Mouse (Mus musculus) MEL (cell line): Measurements from ENCODE around the gene Tmem132d. TPM values are rescaled to one million over a fixed set of nuclear protein-coding genes. Genes with fewer than 3 reads are reported as not detected.

ENCODE experiments used
- DNase-seq: peaks from one replicate; pipeline ENCODE4 v3.0.0; 2011; ENCODE audit warnings: low read depth, low spot score
- H3K27ac ChIP-seq: 2 replicates; pipeline ENCODE4 v1.5.1; 2012; ENCODE audit warnings: low read depth, mild to moderate bottlenecking, control low read depth, low read length, moderate library complexity; ENCODE audit not compliant: control insufficient read depth
- H3K27me3 ChIP-seq, 2 experiments: fragments of 150-350 bp in 1 of 2; sonication (generic) in 1 of 2; 2 replicates each; pipeline ENCODE4 v1.6.1; 2012; ENCODE audit warnings: low read length in 2 of 2, mild to moderate bottlenecking in 2 of 2, improper control_type of control experiment in 1 of 2, moderate library complexity in 1 of 2; ENCODE audit not compliant: insufficient read depth in 2 of 2, control insufficient read depth in 1 of 2
- H3K36me3 ChIP-seq, 2 experiments: 2 replicates each; pipeline ENCODE4 v1.6.1; 2012 to 2014; ENCODE audit warnings: low read length in 2 of 2, improper control_type of control experiment in 1 of 2, inconsistent platforms in 1 of 2, mild to moderate bottlenecking in 1 of 2; ENCODE audit not compliant: insufficient read depth in 2 of 2, control insufficient read depth in 1 of 2
- H3K4me1 ChIP-seq, 2 experiments: fragments of 150-350 bp in 1 of 2; sonication (generic) in 1 of 2; 2 replicates each; pipeline ENCODE4 v1.6.1; 2012; ENCODE audit warnings: low read length in 2 of 2, improper control_type of control experiment in 1 of 2, mild to moderate bottlenecking in 1 of 2; ENCODE audit not compliant: insufficient read depth in 2 of 2, control insufficient read depth in 1 of 2
- H3K4me3 ChIP-seq, 2 experiments: fragments of 150-350 bp in 1 of 2; sonication (generic) in 1 of 2; 2 replicates each; pipeline ENCODE4 v1.5.1; 2012; ENCODE audit warnings: low read depth in 2 of 2, low read length in 2 of 2, mild to moderate bottlenecking in 2 of 2, moderate library complexity in 2 of 2, control low read depth in 1 of 2, improper control_type of control experiment in 1 of 2; ENCODE audit not compliant: control insufficient read depth in 1 of 2, insufficient read depth in 1 of 2
- H3K79me2 ChIP-seq: 2 replicates; pipeline ENCODE4 v1.6.1; 2012; ENCODE audit warnings: mild to moderate bottlenecking, low read length, moderate library complexity; ENCODE audit not compliant: control insufficient read depth, poor library complexity, insufficient read depth
- H3K9ac ChIP-seq: 2 replicates; pipeline ENCODE4 v1.6.1; 2012; ENCODE audit warnings: low read depth, mild to moderate bottlenecking, control low read depth, low read length, moderate library complexity; ENCODE audit not compliant: control insufficient read depth, poor library complexity, severe bottlenecking
- H3K9me3 ChIP-seq: fragments of 150-350 bp; sonication (generic); replicated peaks from 2 replicates; pipeline ENCODE4 v1.6.1; 2012; ENCODE audit warnings: mild to moderate bottlenecking, low read length, improper control_type of control experiment, moderate library complexity; ENCODE audit not compliant: insufficient read depth
- BHLHE40 ChIP-seq: IDR thresholded peaks from 2 replicates; pipeline ENCODE4 v1.6.1; 2012; ENCODE audit warnings: low read depth, mild to moderate bottlenecking, inconsistent platforms, low read length, improper control_type of control experiment, borderline replicate concordance
- CHD1 ChIP-seq: IDR thresholded peaks from 2 replicates; pipeline ENCODE4 v1.6.1; 2012; ENCODE audit warnings: low read depth, mild to moderate bottlenecking, inconsistent platforms, low read length, improper control_type of control experiment
- CTCF ChIP-seq, 3 experiments: IDR thresholded peaks in 2 of 3; conservative IDR thresholded peaks in 1 of 3; 2 replicates each; pipeline ENCODE4 v1.5.1; 2011 to 2012; ENCODE audit warnings: low read length in 3 of 3, low read depth in 2 of 3, mild to moderate bottlenecking in 2 of 3, improper control_type of control experiment in 1 of 3, inconsistent platforms in 1 of 3, mixed read lengths in 1 of 3, moderate library complexity in 1 of 3; ENCODE audit not compliant: control insufficient read depth in 1 of 3, insufficient read depth in 1 of 3, poor library complexity in 1 of 3, severe bottlenecking in 1 of 3
- E2F4 ChIP-seq: IDR thresholded peaks from 2 replicates; pipeline ENCODE4 v1.6.1; 2011; ENCODE audit warnings: low read depth, low read length, improper control_type of control experiment, borderline replicate concordance
- ELF1 ChIP-seq: IDR thresholded peaks from 2 replicates; pipeline ENCODE4 v1.6.1; 2014; ENCODE audit warnings: low read depth, mild to moderate bottlenecking, inconsistent platforms, low read length, improper control_type of control experiment, moderate library complexity
- EP300 ChIP-seq, 2 experiments: IDR thresholded peaks; 2 replicates each; pipeline ENCODE4 v1.6.1; 2011; ENCODE audit warnings: improper control_type of control experiment in 2 of 2, low read length in 2 of 2, low read depth in 1 of 2, mild to moderate bottlenecking in 1 of 2
- ETS1 ChIP-seq: IDR thresholded peaks from 2 replicates; pipeline ENCODE4 v1.6.1; 2012; ENCODE audit warnings: low read depth, mild to moderate bottlenecking, inconsistent platforms, low read length, improper control_type of control experiment, moderate library complexity
- GATA1 ChIP-seq: IDR thresholded peaks from 2 replicates; pipeline ENCODE4 v1.6.1; 2011; ENCODE audit warnings: low read depth, low read length, improper control_type of control experiment
- JUND ChIP-seq: IDR thresholded peaks from 2 replicates; pipeline ENCODE4 v1.6.1; 2011; ENCODE audit warnings: low read depth, mild to moderate bottlenecking, improper control_type of control experiment, low read length
- KAT2A ChIP-seq: conservative IDR thresholded peaks from 2 replicates; pipeline ENCODE4 v1.6.1; 2012; ENCODE audit warnings: low read depth, low read length, improper control_type of control experiment, inconsistent platforms
- MAFK ChIP-seq: IDR thresholded peaks from 2 replicates; pipeline ENCODE4 v1.6.1; 2011; ENCODE audit warnings: low read depth, mild to moderate bottlenecking, low read length, improper control_type of control experiment, borderline replicate concordance
- MAX ChIP-seq: IDR thresholded peaks from 2 replicates; pipeline ENCODE4 v1.6.1; 2011; ENCODE audit warnings: low read length, improper control_type of control experiment
- MEF2A ChIP-seq: IDR thresholded peaks from 2 replicates; pipeline ENCODE4 v1.6.1; 2014; ENCODE audit warnings: low read depth, mild to moderate bottlenecking, inconsistent platforms, low read length, improper control_type of control experiment; ENCODE audit not compliant: poor library complexity, insufficient replicate concordance, severe bottlenecking; ENCODE audit errors: extremely low read depth
- MXI1 ChIP-seq: IDR thresholded peaks from 2 replicates; pipeline ENCODE4 v1.6.1; 2011; ENCODE audit warnings: mild to moderate bottlenecking, low read depth, low read length, improper control_type of control experiment
- MYB ChIP-seq: IDR thresholded peaks from 2 replicates; pipeline ENCODE4 v1.6.1; 2011; ENCODE audit warnings: mild to moderate bottlenecking, low read depth, low read length, improper control_type of control experiment
- MYC ChIP-seq: IDR thresholded peaks from 2 replicates; pipeline ENCODE4 v1.6.1; 2011; ENCODE audit warnings: low read depth, mild to moderate bottlenecking, low read length, improper control_type of control experiment, moderate library complexity
- NELFE ChIP-seq: IDR thresholded peaks from 2 replicates; pipeline ENCODE4 v1.6.1; 2011; ENCODE audit warnings: low read depth, low read length, improper control_type of control experiment
- POLR2A ChIP-seq, 2 experiments: IDR thresholded peaks; 2 replicates each; pipeline ENCODE4 v1.6.1; 2011 to 2012; ENCODE audit warnings: low read length in 2 of 2, mild to moderate bottlenecking in 2 of 2, control low read depth in 1 of 2, improper control_type of control experiment in 1 of 2, low read depth in 1 of 2, moderate library complexity in 1 of 2; ENCODE audit not compliant: control insufficient read depth in 1 of 2, insufficient read depth in 1 of 2, poor library complexity in 1 of 2
- POLR2AphosphoS2 ChIP-seq: IDR thresholded peaks from 2 replicates; pipeline ENCODE4 v1.6.1; 2011; ENCODE audit warnings: low read length, improper control_type of control experiment
- POLR2AphosphoS5 ChIP-seq: IDR thresholded peaks from 2 replicates; pipeline ENCODE4 v1.6.1; 2012; ENCODE audit warnings: low read depth, borderline replicate concordance, mild to moderate bottlenecking, inconsistent platforms, low read length, moderate library complexity, mixed read lengths
- RAD21 ChIP-seq: IDR thresholded peaks from 2 replicates; pipeline ENCODE4 v1.6.1; 2011; ENCODE audit warnings: mild to moderate bottlenecking, low read depth, low read length, improper control_type of control experiment
- RCOR1 ChIP-seq: IDR thresholded peaks from 2 replicates; pipeline ENCODE4 v1.6.1; 2012; ENCODE audit warnings: low read depth, mild to moderate bottlenecking, inconsistent platforms, low read length, improper control_type of control experiment
- SIN3A ChIP-seq: IDR thresholded peaks from 2 replicates; pipeline ENCODE4 v1.6.1; 2012; ENCODE audit warnings: low read length, improper control_type of control experiment, inconsistent platforms
- SMC3 ChIP-seq: IDR thresholded peaks from 2 replicates; pipeline ENCODE4 v1.6.1; 2011; ENCODE audit warnings: low read depth, low read length, improper control_type of control experiment
- TAL1 ChIP-seq: IDR thresholded peaks from 2 replicates; pipeline ENCODE4 v1.6.1; 2012; ENCODE audit warnings: mild to moderate bottlenecking, inconsistent platforms, low read length, moderate library complexity, mixed read lengths
- TBP ChIP-seq: IDR thresholded peaks from 2 replicates; pipeline ENCODE4 v1.8.0; 2011; ENCODE audit warnings: low read depth, low read length, improper control_type of control experiment
- TCF12 ChIP-seq: IDR thresholded peaks from 2 replicates; pipeline ENCODE4 v1.6.1; 2014; ENCODE audit warnings: low read depth, mild to moderate bottlenecking, inconsistent platforms, low read length, improper control_type of control experiment, moderate library complexity
- UBTF ChIP-seq: IDR thresholded peaks from 2 replicates; pipeline ENCODE4 v1.6.1; 2012; ENCODE audit warnings: low read depth, mild to moderate bottlenecking, inconsistent platforms, low read length, improper control_type of control experiment, moderate library complexity, borderline replicate concordance; ENCODE audit not compliant: insufficient read depth
- USF1 ChIP-seq: IDR thresholded peaks from 2 replicates; pipeline ENCODE4 v1.6.1; 2014; ENCODE audit warnings: low read depth, mild to moderate bottlenecking, inconsistent platforms, low read length, improper control_type of control experiment, moderate library complexity
- USF2 ChIP-seq, 2 experiments: IDR thresholded peaks; 2 replicates each; pipeline ENCODE4 v1.6.1; 2011 to 2012; ENCODE audit warnings: improper control_type of control experiment in 2 of 2, low read length in 2 of 2, borderline replicate concordance in 1 of 2, inconsistent platforms in 1 of 2, low read depth in 1 of 2, mild to moderate bottlenecking in 1 of 2; ENCODE audit not compliant: insufficient read depth in 1 of 2
- ZMIZ1 ChIP-seq: IDR thresholded peaks from 2 replicates; pipeline ENCODE4 v1.6.1; 2012; ENCODE audit warnings: low read depth, mild to moderate bottlenecking, inconsistent platforms, low read length, improper control_type of control experiment, moderate library complexity
- polyA plus RNA-seq, 2 experiments: library from polyadenylated mRNA; stranded (reverse) in 1 of 2; unstranded in 1 of 2; fragments of >175 nt in 1 of 2; fragments of >200 nt in 1 of 2; gene quantifications; 2 replicates each; pipeline versions ENCODE4 v1.2.1 to v1.2.4; 2012; ENCODE audit warnings: low replicate concordance in 2 of 2, low read depth in 1 of 2; ENCODE audit not compliant: insufficient read length in 2 of 2, insufficient read depth in 1 of 2, missing spikeins in 1 of 2
- total RNA-seq: library from RNA; depleted of rRNA; stranded (reverse); fragments of 300-350 nt; gene quantifications from 2 replicates; pipeline ENCODE4 v1.2.3, GENCODE M21; 2012

Tmem132d gene
- total and polyA plus RNA-seq, 3 experiments = not detected

DNA sequence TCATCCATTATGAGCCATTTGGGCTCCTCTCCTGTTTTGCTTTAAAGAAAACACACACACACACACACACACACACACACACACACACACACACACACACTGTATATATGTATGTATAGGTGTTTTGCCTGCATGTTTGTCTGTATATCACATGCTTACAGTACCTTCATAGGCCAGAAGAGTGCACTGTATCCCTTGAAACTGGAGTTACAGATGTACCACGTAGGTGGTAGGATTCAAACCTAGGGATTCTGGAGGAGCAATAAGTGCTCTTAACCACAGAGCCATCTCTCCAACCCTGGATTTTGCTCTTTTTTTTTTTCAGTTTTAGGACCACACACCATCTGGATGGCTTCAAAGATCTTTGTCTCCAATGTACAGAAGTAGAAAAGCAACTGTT is 610.9 kb downstream of the Tmem132d start:
- no peak for TF ChIP-seq JUND
- no peak for TF ChIP-seq MXI1
- TF ChIP-seq MEF2A = no peak
- TF ChIP-seq POLR2AphosphoS2 = no peak
- TF ChIP-seq UBTF = no peak
- TF ChIP-seq SMC3 = 0 out of 2 replicates have a peak, but pooled peaks have one; percentile 15
- peak in 1 of 3 experiments; percentile 18; a peak in 1 of 6 replicates for TF ChIP-seq CTCF (IDR thresholded peaks at IDR 0.05 in 2 of 3, conservative IDR thresholded peaks at IDR 0.05 in 1 of 3; ENCODE audit: control insufficient read depth in 1 of 3, insufficient read depth in 1 of 3, low read depth in 2 of 3, low read length in 3 of 3, poor library complexity in 1 of 3, severe bottlenecking in 1 of 3)
- no peak for TF ChIP-seq NELFE
- TF ChIP-seq POLR2A (IDR thresholded peaks at IDR 0.05; ENCODE audit: control insufficient read depth in 1 of 2, insufficient read depth in 1 of 2, low read depth in 1 of 2, low read length in 2 of 2, poor library complexity in 1 of 2) = no peak
- no peak for TF ChIP-seq USF1
- TF ChIP-seq EP300 (IDR thresholded peaks at IDR 0.05; ENCODE audit: low read depth in 1 of 2, low read length in 2 of 2) = no peak
- TF ChIP-seq KAT2A = no peak
- TF ChIP-seq MYC = no peak
- TF ChIP-seq SIN3A = no peak
- TF ChIP-seq ZMIZ1 = no peak
- no peak for TF ChIP-seq MYB
- peak; percentile 23 for TF ChIP-seq RAD21
- peak; percentile 5 for DNase-seq
- no peak overlapping the region for H3K4me3 ChIP-seq
- no peaks in the 10 kb centered on the region for H3K9me3 ChIP-seq
- no peaks in the 10 kb centered on the region for H3K79me2 ChIP-seq
- no peak overlapping the region for H3K27ac ChIP-seq
- no peaks in the 10 kb centered on the region for H3K4me1 ChIP-seq
- H3K9ac ChIP-seq = no peak overlapping the region
- no peaks in the 10 kb centered on the region for H3K36me3 ChIP-seq
- no peaks in the 10 kb centered on the region for H3K27me3 ChIP-seq

- peak; percentile 88 for DNase-seq
- no peak overlapping the region for H3K27ac ChIP-seq
- no peaks in the 10 kb centered on the region for H3K79me2 ChIP-seq
- H3K27me3 ChIP-seq = no peaks in the 10 kb centered on the region
- no peak for TF ChIP-seq E2F4
- TF ChIP-seq USF2 (IDR thresholded peaks at IDR 0.05; ENCODE audit: borderline replicate concordance in 1 of 2, insufficient read depth in 1 of 2, low read depth in 1 of 2, low read length in 2 of 2) = no peak
- TF ChIP-seq MAX = peak; percentile 83
- no peak for TF ChIP-seq ZMIZ1
- TF ChIP-seq ETS1 = peak; percentile 90
- TF ChIP-seq BHLHE40 = peak; percentile 92
- peak; percentile 81 for TF ChIP-seq MXI1
- TF ChIP-seq TBP = 0 out of 2 replicates have a peak, but pooled peaks have one; percentile 39
- TF ChIP-seq CHD1 = no peak
- TF ChIP-seq MYC = peak; percentile 92
- peak; percentile 45; the same call in 1 of the 2 replicates for TF ChIP-seq MAFK
- no peak for TF ChIP-seq POLR2AphosphoS5
- peak; percentile 89 for TF ChIP-seq GATA1
- TF ChIP-seq TCF12 = peak; percentile 82
- TF ChIP-seq EP300 (IDR thresholded peaks at IDR 0.05; ENCODE audit: low read depth in 1 of 2, low read length in 2 of 2) = peak; percentile 92 to 94
- peak; percentile 47; the same call in 1 of the 2 replicates for TF ChIP-seq MYB
- TF ChIP-seq TAL1 = peak; percentile 62
- TF ChIP-seq SIN3A = peak; percentile 77
- peak; percentile 35; the same call in 1 of the 2 replicates for TF ChIP-seq ELF1
- TF ChIP-seq USF1 = peak; percentile 25; the same call in 1 of the 2 replicates
- peak; percentile 94 for TF ChIP-seq RCOR1
- peaks cover 0 to 9% of the 10 kb centered on the region in 2 experiments; a peak in 2 of 4 replicates for H3K4me1 ChIP-seq
- H3K9me3 ChIP-seq = no peaks in the 10 kb centered on the region
- H3K9ac ChIP-seq = no peak overlapping the region
- H3K4me3 ChIP-seq = no peak overlapping the region
- H3K36me3 ChIP-seq = peaks cover 0 to 7% of the 10 kb centered on the region in 2 experiments; a peak in 2 of 4 replicates
Observed at GRCm38 (mm10) chr5:127815292-127815691, 617.6 kb downstream of the Tmem132d start.
